Mouse (Mus musculus): ENCODE measurements around the gene Mkrn1.

DNA sequence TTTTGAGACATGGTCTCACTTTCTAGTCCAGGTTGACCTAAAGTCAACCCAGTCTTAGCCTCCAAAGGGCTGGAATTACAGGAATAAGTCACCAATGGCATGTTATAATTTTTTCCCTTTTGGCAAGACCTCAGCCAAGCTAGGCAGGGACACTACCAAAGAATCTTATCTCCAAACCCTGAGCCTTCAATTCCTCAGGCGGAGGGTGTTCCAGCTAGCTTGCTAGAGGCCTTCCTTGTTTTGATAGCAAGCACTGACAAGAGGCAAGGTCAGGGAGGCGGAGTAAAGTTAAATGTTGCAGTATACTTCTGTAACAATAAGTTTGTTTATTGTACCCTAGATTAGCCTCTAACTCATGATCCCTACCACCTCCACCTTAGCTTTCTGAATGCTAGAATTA lies 4.9 kb upstream of the Mkrn1 start:
- TF ChIP-seq CTCF (IDR thresholded peaks at IDR 0.05; ENCODE audit: low read depth) (no peak), EP300 (IDR thresholded peaks at IDR 0.05; ENCODE audit: low read depth) (peak; percentile 29; the same call in 1 of the 2 replicates)
